Mouse (Mus musculus) E14TG2a.4 (cell line): Measurements from ENCODE around the gene Gm20388.

Source experiments
- H3K27me3 ChIP-seq: 2 replicates; pipeline ENCODE4 v1.6.1; 2014; ENCODE audit warnings: low read length, control low read depth; ENCODE audit not compliant: insufficient read depth
- H3K36me3 ChIP-seq: 2 replicates; pipeline ENCODE4 v1.6.1; 2014; ENCODE audit warnings: low read length, control low read depth; ENCODE audit not compliant: insufficient read depth
- H3K4me1 ChIP-seq: replicated peaks from 2 replicates; pipeline ENCODE4 v1.6.1; 2014; ENCODE audit warnings: low read depth, low read length, control low read depth
- H3K4me3 ChIP-seq: replicated peaks from 2 replicates; pipeline ENCODE4 v1.5.1; 2014; ENCODE audit warnings: mild to moderate bottlenecking, low read length
- H3K9me3 ChIP-seq: 2 replicates; pipeline ENCODE4 v1.6.1; 2014; ENCODE audit warnings: low read length, control low read depth
- CTCF ChIP-seq: conservative IDR thresholded peaks from 2 replicates; pipeline ENCODE4 v1.5.1; 2014; ENCODE audit warnings: low read length
- NANOG ChIP-seq: IDR thresholded peaks from 2 replicates; pipeline ENCODE4 v1.6.1; 2014; ENCODE audit warnings: borderline replicate concordance, low read length, mixed read lengths
- POU5F1 ChIP-seq: IDR thresholded peaks from 2 replicates; pipeline ENCODE4 v1.6.1; 2014; ENCODE audit warnings: low read length, borderline replicate concordance

Gene Gm20388

DNA sequence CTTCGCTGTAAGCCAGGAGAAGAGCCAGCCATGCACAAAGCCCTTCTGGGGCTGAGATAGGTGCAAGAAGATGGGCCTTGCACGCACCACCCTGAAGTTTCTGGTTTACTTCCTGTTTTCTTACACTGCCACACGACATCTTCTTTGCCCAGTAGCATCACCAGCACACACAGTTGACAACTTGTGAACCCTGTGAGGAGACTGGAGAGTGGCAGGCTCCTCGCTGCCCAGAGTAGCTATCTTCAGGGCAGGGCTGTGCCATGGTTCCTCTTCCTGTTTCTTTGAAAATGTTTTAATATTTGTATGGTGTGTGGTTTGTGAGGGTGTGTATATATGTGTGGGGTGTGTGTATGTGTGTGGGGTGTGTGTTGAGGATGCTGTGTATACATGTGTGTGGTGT lies 401.8 kb downstream of the Gm20388 start:
- H3K4me3 ChIP-seq: no peak overlapping the region
- H3K4me1 ChIP-seq: peaks cover 25% of the 10 kb centered on the region
- H3K27me3 ChIP-seq: peaks cover 55% of the 10 kb centered on the region
- no peaks in the 10 kb centered on the region for H3K9me3 ChIP-seq
- H3K36me3 ChIP-seq: no peaks in the 10 kb centered on the region
- TF ChIP-seq CTCF (no peak), NANOG (no peak), POU5F1 (no peak)

DNA sequence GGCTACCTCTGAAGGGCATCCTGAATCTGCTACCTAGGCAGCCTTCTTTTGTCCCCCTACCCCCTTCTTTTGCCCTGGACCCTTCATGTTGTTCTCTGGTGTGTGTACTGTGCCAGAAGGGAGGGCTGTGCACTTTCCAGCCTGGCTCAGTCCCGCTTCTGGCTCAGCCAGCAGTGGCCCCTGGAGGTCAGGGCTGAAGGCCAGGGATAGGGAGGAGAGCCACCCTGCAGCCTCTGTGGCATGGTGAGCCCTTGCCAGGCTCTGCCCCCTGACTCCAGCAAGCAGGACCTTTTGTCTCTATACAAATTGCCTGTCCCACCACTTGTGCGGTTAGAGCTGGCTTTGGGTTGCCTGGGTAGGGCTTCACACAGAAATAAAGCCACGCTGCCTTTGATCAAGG lies 403.0 kb downstream of the Gm20388 start:
- Histone ChIP-seq H3K36me3 (no peaks in the 10 kb centered on the region), H3K27me3 (peaks cover 47% of the 10 kb centered on the region), H3K9me3 (no peaks in the 10 kb centered on the region), H3K4me3 (no peak overlapping the region), H3K4me1 (peaks cover 16% of the 10 kb centered on the region)
- TF ChIP-seq NANOG (no peak), CTCF (no peak), POU5F1 (no peak)

DNA sequence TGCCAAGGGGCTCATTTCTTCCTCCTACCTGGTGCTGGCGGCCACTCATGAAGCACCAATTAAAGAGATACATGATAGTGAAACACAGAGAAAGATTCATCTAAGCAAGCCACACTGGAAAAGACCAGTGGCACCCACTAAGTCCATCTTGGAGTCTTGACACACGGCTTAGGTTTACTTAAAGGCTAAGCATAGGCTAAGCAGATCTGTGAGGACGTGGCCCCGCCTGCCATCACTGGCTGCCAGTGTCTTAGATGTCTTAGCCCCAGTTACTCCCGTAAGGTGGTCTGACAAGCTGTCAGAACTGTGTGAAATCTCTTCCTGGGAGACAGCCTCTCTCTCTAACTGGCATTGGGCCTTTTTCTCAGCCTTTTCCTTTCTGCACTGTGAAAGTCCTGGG lies 404.3 kb downstream of the Gm20388 start:
- Histone ChIP-seq H3K4me1 (peaks cover 9% of the 10 kb centered on the region), H3K4me3 (no peak overlapping the region), H3K36me3 (no peaks in the 10 kb centered on the region), H3K27me3 (peaks cover 36% of the 10 kb centered on the region), H3K9me3 (no peaks in the 10 kb centered on the region)
- TF ChIP-seq CTCF: no peak
- no peak for TF ChIP-seq POU5F1
- no peak for TF ChIP-seq NANOG

DNA sequence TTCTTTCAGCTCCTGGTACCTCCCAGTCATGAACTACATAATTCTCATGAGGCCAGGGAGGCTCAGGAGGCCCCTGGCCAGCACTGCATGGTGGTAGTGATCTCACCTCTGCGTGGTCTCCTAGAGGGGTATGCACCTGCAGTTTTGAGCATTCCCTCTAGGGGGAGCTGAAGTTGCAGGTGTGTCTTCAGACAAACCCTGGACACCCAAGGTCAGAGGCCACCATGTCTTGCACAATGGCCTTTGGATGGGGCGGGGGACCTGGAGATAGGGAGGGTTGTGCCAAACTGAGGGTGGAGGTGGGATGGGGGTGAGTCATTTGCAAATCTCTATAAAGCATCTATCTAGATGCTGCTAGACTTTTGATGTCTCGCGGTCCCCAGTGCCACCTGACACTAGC lies 405.0 kb downstream of the Gm20388 start:
- H3K4me1 ChIP-seq: peaks cover 10% of the 10 kb centered on the region
- H3K9me3 ChIP-seq: no peaks in the 10 kb centered on the region
- TF ChIP-seq NANOG (no peak), CTCF (peak; percentile 72)
- no peak overlapping the region for H3K4me3 ChIP-seq
- H3K36me3 ChIP-seq: no peaks in the 10 kb centered on the region
- H3K27me3 ChIP-seq: peaks cover 28% of the 10 kb centered on the region

DNA sequence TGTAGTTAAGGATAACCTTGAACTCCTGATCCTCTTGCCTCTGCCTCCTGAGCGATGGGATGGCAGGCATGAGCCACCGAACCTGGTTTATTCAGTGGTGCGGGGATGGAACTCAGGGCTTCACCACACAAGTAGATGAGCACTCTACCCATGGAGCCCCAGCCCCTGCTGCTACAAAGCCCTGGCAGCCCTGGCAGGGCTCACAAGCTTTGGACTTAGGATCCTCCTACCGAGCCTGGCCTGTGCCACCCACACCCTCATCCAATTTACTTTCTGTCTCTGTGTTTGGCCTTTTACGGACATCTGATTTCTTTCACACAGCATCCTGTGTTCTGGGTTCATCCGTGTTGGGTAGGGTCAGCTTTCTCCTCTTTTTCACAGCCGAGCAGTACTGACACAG lies 406.1 kb downstream of the Gm20388 start:
- Histone ChIP-seq H3K9me3 (no peaks in the 10 kb centered on the region), H3K27me3 (peaks cover 18% of the 10 kb centered on the region), H3K4me1 (peaks cover 10% of the 10 kb centered on the region), H3K4me3 (no peak overlapping the region), H3K36me3 (no peaks in the 10 kb centered on the region)
- TF ChIP-seq POU5F1 (no peak), CTCF (no peak), NANOG (no peak)

DNA sequence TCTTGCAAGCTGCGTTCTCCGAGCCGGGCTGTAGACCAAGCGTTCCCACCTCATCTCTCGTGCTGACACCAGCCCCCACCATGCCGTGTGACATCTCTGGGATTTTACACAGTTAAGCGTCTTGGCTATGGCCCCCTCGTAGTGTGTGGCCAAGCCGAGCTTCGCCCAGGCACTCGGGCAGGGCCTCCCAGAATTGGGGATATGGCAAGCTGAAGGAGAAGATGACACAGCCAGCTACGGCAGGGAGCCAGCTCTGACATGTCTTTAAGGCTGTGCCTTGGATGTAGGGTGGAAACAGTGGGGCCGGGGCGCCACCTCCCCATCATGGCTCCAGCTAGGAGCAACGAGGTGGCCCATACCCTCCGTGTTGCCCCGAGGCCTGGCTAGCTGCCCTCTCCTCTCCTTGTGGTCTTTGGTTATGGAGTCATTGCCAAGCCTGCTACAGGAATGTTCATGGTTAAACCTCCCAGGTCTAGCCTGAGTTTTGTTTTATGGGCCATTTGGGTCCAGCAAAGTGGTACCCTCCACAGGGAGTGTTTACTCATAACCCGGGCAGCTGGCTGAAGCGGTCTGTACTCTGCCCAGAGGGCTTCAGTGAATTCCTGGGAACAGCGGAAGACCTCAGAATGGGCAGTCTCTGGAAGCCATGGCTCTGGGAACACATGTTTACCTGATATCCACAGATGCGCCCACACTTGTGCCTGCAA lies 406.6 kb downstream of the Gm20388 start:
- Histone ChIP-seq H3K4me1 (peaks cover 13% of the 10 kb centered on the region), H3K27me3 (peaks cover 13% of the 10 kb centered on the region), H3K4me3 (no peak overlapping the region), H3K9me3 (no peaks in the 10 kb centered on the region), H3K36me3 (no peaks in the 10 kb centered on the region)
- no peak for TF ChIP-seq POU5F1
- no peak for TF ChIP-seq CTCF
- TF ChIP-seq NANOG: no peak

DNA sequence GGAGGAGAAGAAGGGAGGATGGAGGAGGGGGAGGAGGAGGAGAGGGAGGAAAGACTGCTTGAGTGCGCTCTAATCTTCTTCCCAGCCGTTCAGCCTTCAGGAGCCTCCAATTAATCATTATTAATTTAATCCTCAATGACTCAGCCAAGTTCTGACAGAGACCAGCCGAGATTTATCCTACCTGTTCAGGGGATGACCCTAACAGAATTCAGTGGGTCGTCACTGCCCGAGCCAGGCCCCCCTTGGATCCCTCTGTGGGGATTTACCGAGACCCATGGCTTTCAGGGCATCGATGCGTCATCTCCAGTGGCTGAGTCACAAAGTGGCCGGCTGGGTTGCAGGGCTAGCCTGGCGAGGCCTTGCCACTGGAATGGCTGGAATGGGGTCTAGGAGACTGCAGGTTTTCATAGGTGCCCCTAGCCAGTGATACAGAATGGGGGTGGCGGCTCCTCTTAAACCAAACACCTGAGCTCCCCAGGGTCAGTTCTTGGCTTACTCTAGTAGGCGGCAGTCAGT lies 407.9 kb downstream of the Gm20388 start:
- TF ChIP-seq NANOG: no peak
- no peak for TF ChIP-seq CTCF
- no peak for TF ChIP-seq POU5F1
- Histone ChIP-seq H3K4me1 (peaks cover 26% of the 10 kb centered on the region), H3K27me3 (peaks cover 13% of the 10 kb centered on the region; the same call in 1 of the 2 replicates), H3K4me3 (no peak overlapping the region), H3K9me3 (no peaks in the 10 kb centered on the region), H3K36me3 (no peaks in the 10 kb centered on the region)

DNA sequence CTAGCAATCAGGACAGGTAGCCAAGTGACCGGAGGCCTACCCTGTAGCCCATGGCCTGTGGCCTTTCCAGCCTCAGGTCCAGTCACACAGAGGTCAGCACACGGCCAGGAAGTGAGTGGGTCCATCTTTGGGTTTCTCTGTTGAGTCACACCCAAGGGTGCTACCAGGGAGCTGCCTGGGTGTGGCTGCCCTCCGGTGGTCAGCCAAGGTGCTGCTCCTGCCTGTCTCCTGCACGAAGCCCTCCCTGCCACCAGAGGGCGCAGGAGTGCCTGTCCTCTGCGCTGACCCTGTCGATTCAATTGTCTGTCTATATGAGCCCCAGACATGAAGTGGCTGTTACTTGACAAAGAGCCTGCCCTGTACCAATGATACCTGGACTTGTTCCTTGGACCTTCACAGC lies 408.8 kb downstream of the Gm20388 start:
- no peak for TF ChIP-seq NANOG
- no peak for TF ChIP-seq POU5F1
- TF ChIP-seq CTCF: peak; percentile 91
- peaks cover 29% of the 10 kb centered on the region for H3K4me1 ChIP-seq
- H3K27me3 ChIP-seq: peaks cover 9% of the 10 kb centered on the region; the same call in 1 of the 2 replicates
- no peaks in the 10 kb centered on the region for H3K9me3 ChIP-seq
- H3K4me3 ChIP-seq: peak overlapping the region; percentile 8; the same call in 1 of the 2 replicates
- no peaks in the 10 kb centered on the region for H3K36me3 ChIP-seq
